25 mouse cellular contexts compared by ENCODE assay signal in the genomic region with DNA sequence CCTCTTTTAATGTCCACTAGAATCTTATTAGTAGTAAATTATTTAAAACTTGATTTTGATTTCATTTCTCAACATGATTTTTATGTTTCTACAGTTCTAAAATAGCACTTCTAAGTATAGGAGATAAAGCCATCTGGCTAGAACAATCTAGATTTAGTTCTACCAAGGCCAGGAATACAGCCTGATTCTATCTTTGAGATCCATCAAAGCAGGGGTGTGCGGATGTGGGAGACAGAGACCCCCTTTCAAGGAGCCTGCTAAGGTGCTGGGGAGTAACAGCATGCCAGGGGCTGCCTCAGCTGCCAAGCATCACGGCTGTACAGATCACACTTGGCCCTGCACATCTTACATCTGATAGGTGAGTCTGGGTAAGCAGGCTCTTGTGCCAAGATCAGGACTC.
"Had no signal": no experiment of that assay in that cellular context is flagged by ENCODE, and none has a peak within 500 bp of the region (broad histone marks: within the 10 kb centered on the region; RNA-seq: fewer than 3 reads in every experiment).

No protein-coding gene starts in this region.

- H3K4me3 ChIP-seq: gastrocnemius, adult 2 months; heart, embryonic 10.5 days; heart, embryonic 12.5 days; hindbrain, embryonic 13.5 days; hindbrain, embryonic 15.5 days; kidney, embryonic 15.5 days; limb, embryonic 13.5 days; limb, embryonic 15.5 days; liver, embryonic 12.5 days had no signal

- H3K27me3 ChIP-seq: heart, embryonic 12.5 days; hindbrain, embryonic 13.5 days; hindbrain, embryonic 15.5 days; kidney, embryonic 15.5 days; limb, embryonic 13.5 days; limb, embryonic 15.5 days; liver, embryonic 12.5 days had no signal

- DNase-seq: gastrocnemius, adult 2 months; gastrocnemius, postnatal 10 days; gastrocnemius, postnatal 25 days; heart, adult 18-20 months; heart, postnatal 10 days; heart, postnatal 4 days; kidney, adult 11 months; kidney, adult 2 months; kidney, adult 9 months; kidney, postnatal 14 days; kidney, postnatal 36 days; layer of hippocampus, adult 9-11 months; layer of hippocampus, postnatal 36 days had no signal

- H3K9ac ChIP-seq: heart, embryonic 12.5 days; hindbrain, embryonic 13.5 days; hindbrain, embryonic 15.5 days; kidney, embryonic 15.5 days; limb, embryonic 13.5 days; limb, embryonic 15.5 days; liver, embryonic 12.5 days; liver, embryonic 14.5 days had no signal

- ATAC-seq: hindbrain, postnatal 0 days; intestine, embryonic 16.5 days; liver, embryonic 12.5 days had no signal

- H3K4me2 ChIP-seq: heart, embryonic 12.5 days; hindbrain, embryonic 13.5 days; hindbrain, embryonic 15.5 days; kidney, embryonic 15.5 days; limb, embryonic 13.5 days; limb, embryonic 15.5 days; liver, embryonic 12.5 days had no signal

- H3K9me3 ChIP-seq: heart, embryonic 10.5 days; heart, embryonic 12.5 days; hindbrain, embryonic 13.5 days; hindbrain, embryonic 15.5 days; kidney, embryonic 15.5 days; limb, embryonic 13.5 days; limb, embryonic 15.5 days; liver, embryonic 12.5 days had no signal

- H3K4me1 ChIP-seq: heart, embryonic 10.5 days; hindbrain, embryonic 13.5 days; hindbrain, embryonic 15.5 days; kidney, embryonic 15.5 days had no signal

- H3K27ac ChIP-seq: gastrocnemius, adult 2 months; heart, embryonic 10.5 days; hindbrain, embryonic 13.5 days; hindbrain, embryonic 15.5 days; hindbrain, postnatal 0 days; kidney, embryonic 15.5 days; kidney, postnatal 0 days; limb, embryonic 13.5 days; limb, embryonic 15.5 days; liver, embryonic 12.5 days; liver, embryonic 14.5 days had no signal

- H3K36me3 ChIP-seq: heart, embryonic 10.5 days; heart, embryonic 12.5 days; hindbrain, embryonic 13.5 days; hindbrain, embryonic 15.5 days; kidney, embryonic 15.5 days; limb, embryonic 13.5 days; limb, embryonic 15.5 days; liver, embryonic 12.5 days had no signal
